ENCODE assay signal across 10 mouse cellular contexts in genomic region chr13:49466393-49467075, GRCm38 (mm10). TPM values are rescaled to one million over a fixed set of nuclear protein-coding genes. Genes with fewer than 3 reads are reported as not detected.
DNase-seq lines count a peak whose midpoint lies in the region; ATAC-seq and TF ChIP-seq lines count a peak whose summit lies in the region.
"Had no signal": no experiment of that assay in that cellular context is flagged by ENCODE, and none has a peak within 500 bp of the region (broad histone marks: within the 10 kb centered on the region; RNA-seq: fewer than 3 reads in every experiment).

No protein-coding gene starts in this region.

- no peak overlapping the region for H3K4me3 ChIP-seq in lung, embryonic 14.5 days (ENCODE audit: low read depth, low read length)
- H3K4me3 ChIP-seq in lung, adult 2 months (replicated peaks; ENCODE audit: extremely low read depth, low read depth, low read length) = no peak overlapping the region
- no peak overlapping the region for H3K4me3 ChIP-seq in embryonic fibroblast, embryonic 13.5 days (ENCODE audit: insufficient read depth, low read length)
- no peak overlapping the region for H3K4me3 ChIP-seq in stomach, embryonic 15.5 days (replicated peaks)

- TF ChIP-seq POLR2A in lung, adult 2 months (IDR thresholded peaks at IDR 0.05; ENCODE audit: borderline replicate concordance, extremely low read depth, low read depth, low read length) = no peak
- 0 out of 2 replicates have a peak, but pooled peaks have one; percentile 38 for TF ChIP-seq POLR2A in embryonic fibroblast, embryonic 13.5 days (IDR thresholded peaks at IDR 0.05; ENCODE audit: low read depth, low read length)

- peak; percentile 60 for DNase-seq in lung, embryonic 14.5 days
- no peak for DNase-seq in lung, adult 2 months
- peak; percentile 82 for DNase-seq in heart, postnatal 4 days
- DNase-seq in right cerebral cortex, postnatal 14 days = no peak
- DNase-seq in spleen, adult 18-20 months = no peak
- DNase-seq in left cerebral cortex, adult 11 months (ENCODE audit: low spot score) = no peak

- TF ChIP-seq CTCF in lung, embryonic 14.5 days (IDR thresholded peaks at IDR 0.05; ENCODE audit: low read depth) = no peak
- TF ChIP-seq CTCF in lung, adult 2 months (IDR thresholded peaks at IDR 0.05; ENCODE audit: insufficient read depth, low read length) = no peak
- no peak for TF ChIP-seq CTCF in embryonic fibroblast, embryonic 13.5 days (IDR thresholded peaks at IDR 0.05; ENCODE audit: borderline replicate concordance, insufficient read depth, low read length)

- H3K4me2 ChIP-seq in lung, embryonic 14.5 days = no peak overlapping the region
- H3K4me2 ChIP-seq in stomach, embryonic 15.5 days = no peak overlapping the region
- H3K4me2 ChIP-seq: liver, embryonic 11.5 days had no signal

- no peaks in the 10 kb centered on the region for H3K9me3 ChIP-seq in lung, embryonic 14.5 days (ENCODE audit: low read depth, low read length)
- H3K9me3 ChIP-seq in stomach, embryonic 15.5 days = no peaks in the 10 kb centered on the region

- ATAC-seq in lung, embryonic 14.5 days (ENCODE audit: insufficient read depth) = peak; percentile 73; the same call in 1 of the 2 replicates
- ATAC-seq in stomach, embryonic 15.5 days (ENCODE audit: insufficient read depth, low FRiP score, low read depth) = no peak

- H3K36me3 ChIP-seq in lung, embryonic 14.5 days (ENCODE audit: insufficient read depth) = peaks cover 32% of the 10 kb centered on the region
- H3K36me3 ChIP-seq in stomach, embryonic 15.5 days = peaks cover 3% of the 10 kb centered on the region; the same call in 1 of the 2 replicates

- no peak overlapping the region for H3K9ac ChIP-seq in lung, embryonic 14.5 days
- H3K9ac ChIP-seq in stomach, embryonic 15.5 days = no peak overlapping the region

- peak overlapping the region; percentile 48; the same call in 1 of the 2 replicates for H3K27ac ChIP-seq in lung, embryonic 14.5 days (ENCODE audit: low read depth)
- peak overlapping the region; percentile 85 for H3K27ac ChIP-seq in embryonic fibroblast, embryonic 13.5 days (ENCODE audit: insufficient read depth, low read length)
- H3K27ac ChIP-seq in stomach, embryonic 15.5 days = peak overlapping the region; percentile 44; the same call in 1 of the 2 replicates

- 69% methylated on average over 11 of the region's 11 CpGs for WGBS in lung, embryonic 14.5 days
- WGBS in lung, adult 2 months = 67% methylated on average over 11 of the region's 11 CpGs
- 73% methylated on average over 11 of the region's 11 CpGs for WGBS in stomach, embryonic 15.5 days

- no peaks in the 10 kb centered on the region for H3K27me3 ChIP-seq in lung, embryonic 14.5 days (ENCODE audit: insufficient read depth, low read length)
- no peaks in the 10 kb centered on the region for H3K27me3 ChIP-seq in stomach, embryonic 15.5 days (replicated peaks)

- no peaks in the 10 kb centered on the region for H3K4me1 ChIP-seq in lung, embryonic 14.5 days (ENCODE audit: insufficient read depth)
- peaks cover 12% of the 10 kb centered on the region for H3K4me1 ChIP-seq in lung, adult 2 months (ENCODE audit: control insufficient read depth, insufficient read depth, low read length)
- peaks cover 3% of the 10 kb centered on the region for H3K4me1 ChIP-seq in embryonic fibroblast, embryonic 13.5 days (ENCODE audit: control insufficient read depth, insufficient read depth, low read length)
- H3K4me1 ChIP-seq in stomach, embryonic 15.5 days = no peaks in the 10 kb centered on the region

RNA-seq across cellular contexts. Expression of gene Tes3-ps, which starts 26.6 kb away (rescaled TPM):
- polyA plus RNA-seq in lung, embryonic 14.5 days (2014; fragmentation: Nextera tagmentation; extraction: Ambion mirVana) = 1.3 and 1.4 TPM in 2 replicates
- polyA plus RNA-seq in lung, adult 2 months (2012; rRNA removed) = not detected in 2 replicates
- 2.9 and 4.2 TPM in 2 replicates for polyA plus RNA-seq in embryonic fibroblast, embryonic 13.5 days (2011; ENCODE audit: insufficient read length, low read depth, missing spikeins)
- 1 to 10 TPM; 1.4 TPM for total RNA-seq in heart, postnatal 4 days (2021)
- polyA plus RNA-seq in stomach, embryonic 15.5 days (2015; fragmentation: Nextera tagmentation; extraction: Ambion mirVana) = 1.1 and 2.6 TPM in 2 replicates
- polyA plus RNA-seq: small intestine, adult 2 months had no signal

RNA-seq across cellular contexts. Expression of gene Ecm2, which starts 38.1 kb away (rescaled TPM):
- polyA plus RNA-seq in lung, embryonic 14.5 days (2014; fragmentation: Nextera tagmentation; extraction: Ambion mirVana) = 0.66 and 0.74 TPM in 2 replicates
- polyA plus RNA-seq in lung, adult 2 months (2012; rRNA removed) = 3.1 and 7.5 TPM in 2 replicates
- polyA plus RNA-seq in embryonic fibroblast, embryonic 13.5 days (2011; ENCODE audit: insufficient read length, low read depth, missing spikeins) = 0.55 and 1.7 TPM in 2 replicates
- 10 to 100 TPM; 13.2 to 13.8 TPM for total RNA-seq in heart, postnatal 4 days (2021)
- polyA plus RNA-seq in stomach, embryonic 15.5 days (2015; fragmentation: Nextera tagmentation; extraction: Ambion mirVana) = 0.98 and 1.3 TPM in 2 replicates

RNA-seq across cellular contexts. Expression of gene Ippk, which starts 45.5 kb away (rescaled TPM):
- polyA plus RNA-seq in lung, embryonic 14.5 days (2014; fragmentation: Nextera tagmentation; extraction: Ambion mirVana) = 16.1 and 19.5 TPM in 2 replicates
- polyA plus RNA-seq in lung, adult 2 months (2012; rRNA removed) = 4.9 and 7.3 TPM in 2 replicates
- polyA plus RNA-seq in embryonic fibroblast, embryonic 13.5 days (2011; ENCODE audit: insufficient read length, low read depth, missing spikeins) = 10.4 and 10.8 TPM in 2 replicates
- 1 to 10 TPM; 9.5 to 9.9 TPM for total RNA-seq in heart, postnatal 4 days (2021)
- 17.3 and 20.9 TPM in 2 replicates for polyA plus RNA-seq in stomach, embryonic 15.5 days (2015; fragmentation: Nextera tagmentation; extraction: Ambion mirVana)

Comparison
In these comparisons a context has a peak if more than half of its experiments do, and no peak if none do; other contexts are left out.
1. DNase-seq: peak in lung, embryonic 14.5 days (single experiment) and heart, postnatal 4 days (single experiment); none in lung, adult 2 months (single experiment), right cerebral cortex, postnatal 14 days (single experiment), spleen, adult 18-20 months (0 of 2) and left cerebral cortex, adult 11 months (single experiment).
2. Peak in every context shown above with its lines, with median percentiles within 50 percentile points of each other: H3K27ac ChIP-seq.